Mouse (Mus musculus): ENCODE results near the gene Srl. TPM values are rescaled to one million over a fixed set of nuclear protein-coding genes. Genes with fewer than 3 reads are reported as not detected.
"Not testable (repeated sequence)": the region's sequence is repeated elsewhere in the genome, so short reads cannot be mapped to it uniquely, and the experiment has no call there.

Gene Srl
- polyA plus RNA-seq, 1 experiment, result 11.4 TPM

- no peaks in the 10 kb centered on the region for H3K79me3 ChIP-seq (ENCODE audit: low read depth)
- TF ChIP-seq CTCF (IDR thresholded peaks at IDR 0.05; ENCODE audit: control insufficient read depth, insufficient read depth, insufficient read length), result no peak
- TF ChIP-seq USF1 (IDR thresholded peaks at IDR 0.05; ENCODE audit: low read depth), result no peak
- TF ChIP-seq MYOD1 (IDR thresholded peaks at IDR 0.05; ENCODE audit: control insufficient read depth, insufficient read length, low read depth), result no peak
- no peak for TF ChIP-seq MYOG (IDR thresholded peaks at IDR 0.05; ENCODE audit: control insufficient read depth, extremely low read depth, insufficient read length)
- no peak for TF ChIP-seq CEBPB (IDR thresholded peaks at IDR 0.05; ENCODE audit: low read depth)
- no peak for TF ChIP-seq FOSL1 (IDR thresholded peaks at IDR 0.05; ENCODE audit: insufficient read depth, low read length, poor library complexity, severe bottlenecking)
- no peak for TF ChIP-seq MAX (IDR thresholded peaks at IDR 0.05)
- H3K27me3 ChIP-seq (ENCODE audit: control insufficient read depth, insufficient read depth, insufficient read length), result no peaks in the 10 kb centered on the region
- H3ac ChIP-seq (ENCODE audit: control insufficient read depth, insufficient read length, low read depth), result peak overlapping the region; percentile 49
- peak overlapping the region; percentile 12 for H3K4me3 ChIP-seq (ENCODE audit: insufficient read depth, poor library complexity, severe bottlenecking)
- no peaks in the 10 kb centered on the region for H3K36me3 ChIP-seq (ENCODE audit: control insufficient read depth, insufficient read depth)
- no peaks in the 10 kb centered on the region for H3K79me2 ChIP-seq (ENCODE audit: control insufficient read depth, insufficient read depth)
These were observed 44.3 kb upstream of the Srl start for GRCm38 (mm10) chr16:4585642-4586530.

DNA sequence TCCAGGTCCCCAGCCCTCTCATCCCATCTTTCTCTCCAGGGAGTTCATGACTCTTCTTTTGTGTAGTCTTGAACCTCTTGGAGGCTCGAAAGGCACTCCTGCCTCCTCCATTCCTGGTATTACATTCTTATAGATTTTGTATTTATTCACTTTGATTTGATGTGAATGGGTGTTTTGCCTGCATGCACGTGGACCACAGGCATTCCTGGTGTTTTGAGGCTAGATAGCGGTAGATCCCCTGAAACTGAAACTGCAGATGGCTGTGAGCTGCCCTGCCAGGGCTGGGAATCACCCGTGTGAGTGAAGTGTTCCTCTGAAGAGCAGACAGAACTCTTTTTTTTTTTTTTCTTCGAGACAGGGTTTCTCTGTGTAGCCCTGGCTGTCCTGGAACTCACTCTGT lies 42.8 kb upstream of the Srl start:
- no peak for TF ChIP-seq MAX (IDR thresholded peaks at IDR 0.05)
- no peak for TF ChIP-seq CTCF (IDR thresholded peaks at IDR 0.05; ENCODE audit: control insufficient read depth, insufficient read depth, insufficient read length)
- TF ChIP-seq USF1 (IDR thresholded peaks at IDR 0.05; ENCODE audit: low read depth), result no peak
- no peak for TF ChIP-seq MYOD1 (IDR thresholded peaks at IDR 0.05; ENCODE audit: control insufficient read depth, insufficient read length, low read depth)
- no peak for TF ChIP-seq CEBPB (IDR thresholded peaks at IDR 0.05; ENCODE audit: low read depth)
- no peak for TF ChIP-seq FOSL1 (IDR thresholded peaks at IDR 0.05; ENCODE audit: insufficient read depth, low read length, poor library complexity, severe bottlenecking)
- no peak for TF ChIP-seq MYOG (IDR thresholded peaks at IDR 0.05; ENCODE audit: control insufficient read depth, extremely low read depth, insufficient read length)
- no peak overlapping the region for H3ac ChIP-seq (ENCODE audit: control insufficient read depth, insufficient read length, low read depth)

GRCm38 (mm10) chr16:4583807-4584206 lies 42.2 kb upstream of the Srl start:
- H3K36me3 ChIP-seq (ENCODE audit: control insufficient read depth, insufficient read depth), result no peaks in the 10 kb centered on the region
- TF ChIP-seq MYOD1 (IDR thresholded peaks at IDR 0.05; ENCODE audit: control insufficient read depth, insufficient read length, low read depth) (no peak), MAX (IDR thresholded peaks at IDR 0.05) (no peak), MYOG (IDR thresholded peaks at IDR 0.05; ENCODE audit: control insufficient read depth, extremely low read depth, insufficient read length) (no peak), CEBPB (IDR thresholded peaks at IDR 0.05; ENCODE audit: low read depth) (no peak), CTCF (IDR thresholded peaks at IDR 0.05; ENCODE audit: control insufficient read depth, insufficient read depth, insufficient read length) (no peak), USF1 (IDR thresholded peaks at IDR 0.05; ENCODE audit: low read depth) (no peak), FOSL1 (IDR thresholded peaks at IDR 0.05; ENCODE audit: insufficient read depth, low read length, poor library complexity, severe bottlenecking) (no peak)
- no peak overlapping the region for H3K4me3 ChIP-seq (ENCODE audit: insufficient read depth, poor library complexity, severe bottlenecking)
- H3K27me3 ChIP-seq (ENCODE audit: control insufficient read depth, insufficient read depth, insufficient read length), result no peaks in the 10 kb centered on the region
- no peaks in the 10 kb centered on the region for H3K79me3 ChIP-seq (ENCODE audit: low read depth)
- H3ac ChIP-seq (ENCODE audit: control insufficient read depth, insufficient read length, low read depth), result no peak overlapping the region
- H3K79me2 ChIP-seq (ENCODE audit: control insufficient read depth, insufficient read depth), result no peaks in the 10 kb centered on the region

More for the DNA sequence above, 42.8 kb upstream of the Srl start:
- H3K27me3 ChIP-seq (ENCODE audit: control insufficient read depth, insufficient read depth, insufficient read length), result no peaks in the 10 kb centered on the region
- no peaks in the 10 kb centered on the region for H3K79me2 ChIP-seq (ENCODE audit: control insufficient read depth, insufficient read depth)
- H3K79me3 ChIP-seq (ENCODE audit: low read depth), result no peaks in the 10 kb centered on the region
- no peak overlapping the region for H3K4me3 ChIP-seq (ENCODE audit: insufficient read depth, poor library complexity, severe bottlenecking)
- no peaks in the 10 kb centered on the region for H3K36me3 ChIP-seq (ENCODE audit: control insufficient read depth, insufficient read depth)

- H3ac ChIP-seq (ENCODE audit: control insufficient read depth, insufficient read length, low read depth); H3K79me2 ChIP-seq (ENCODE audit: control insufficient read depth, insufficient read depth); H3K79me3 ChIP-seq (ENCODE audit: low read depth); H3K27me3 ChIP-seq (ENCODE audit: control insufficient read depth, insufficient read depth, insufficient read length); H3K36me3 ChIP-seq (ENCODE audit: control insufficient read depth, insufficient read depth); H3K4me3 ChIP-seq (ENCODE audit: insufficient read depth, poor library complexity, severe bottlenecking): not testable (repeated sequence)
These were observed 39.6 kb upstream of the Srl start for GRCm38 (mm10) chr16:4581179-4581578.

GRCm38 (mm10) chr16:4578630-4579029 lies 37.0 kb upstream of the Srl start:
- Histone ChIP-seq H3ac (ENCODE audit: control insufficient read depth, insufficient read length, low read depth) (no peak overlapping the region), H3K27me3 (ENCODE audit: control insufficient read depth, insufficient read depth, insufficient read length) (no peaks in the 10 kb centered on the region), H3K79me2 (ENCODE audit: control insufficient read depth, insufficient read depth) (no peaks in the 10 kb centered on the region), H3K4me3 (ENCODE audit: insufficient read depth, poor library complexity, severe bottlenecking) (no peak overlapping the region), H3K36me3 (ENCODE audit: control insufficient read depth, insufficient read depth) (no peaks in the 10 kb centered on the region), H3K79me3 (ENCODE audit: low read depth) (no peaks in the 10 kb centered on the region)
- no peak for TF ChIP-seq USF1 (IDR thresholded peaks at IDR 0.05; ENCODE audit: low read depth)
- TF ChIP-seq CTCF (IDR thresholded peaks at IDR 0.05; ENCODE audit: control insufficient read depth, insufficient read depth, insufficient read length), result no peak
- TF ChIP-seq MYOG (IDR thresholded peaks at IDR 0.05; ENCODE audit: control insufficient read depth, extremely low read depth, insufficient read length), result no peak
- TF ChIP-seq FOSL1 (IDR thresholded peaks at IDR 0.05; ENCODE audit: insufficient read depth, low read length, poor library complexity, severe bottlenecking), result no peak
- no peak for TF ChIP-seq CEBPB (IDR thresholded peaks at IDR 0.05; ENCODE audit: low read depth)
- no peak for TF ChIP-seq MYOD1 (IDR thresholded peaks at IDR 0.05; ENCODE audit: control insufficient read depth, insufficient read length, low read depth)
- TF ChIP-seq MAX (IDR thresholded peaks at IDR 0.05), result no peak

DNA sequence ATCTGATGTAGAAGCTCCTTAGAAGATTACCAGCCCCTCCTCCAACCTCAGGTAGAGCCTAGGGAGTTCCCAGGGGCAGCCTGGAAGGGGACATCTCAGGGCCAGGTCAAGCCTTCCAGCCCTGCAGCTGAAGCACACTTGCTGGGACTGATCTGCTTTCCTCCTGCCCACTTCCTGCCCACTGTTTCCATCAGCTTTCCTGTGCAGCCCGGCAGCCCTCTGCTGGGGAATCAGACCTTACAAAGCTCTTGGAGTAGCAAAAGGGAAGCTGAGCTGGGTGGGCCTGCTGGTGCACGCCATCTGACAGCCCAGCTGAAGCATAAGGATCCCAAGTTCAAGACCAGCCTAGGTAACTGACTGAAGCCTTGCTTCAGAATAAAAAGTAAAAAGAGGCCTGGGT lies 35.3 kb upstream of the Srl start:
- no peak for TF ChIP-seq FOSL1 (IDR thresholded peaks at IDR 0.05; ENCODE audit: insufficient read depth, low read length, poor library complexity, severe bottlenecking)
- no peak for TF ChIP-seq MAX (IDR thresholded peaks at IDR 0.05)
- TF ChIP-seq MYOG (IDR thresholded peaks at IDR 0.05; ENCODE audit: control insufficient read depth, extremely low read depth, insufficient read length), result no peak
- Histone ChIP-seq H3K79me2 (ENCODE audit: control insufficient read depth, insufficient read depth) (no peaks in the 10 kb centered on the region), H3K27me3 (ENCODE audit: control insufficient read depth, insufficient read depth, insufficient read length) (no peaks in the 10 kb centered on the region), H3K79me3 (ENCODE audit: low read depth) (no peaks in the 10 kb centered on the region), H3K36me3 (ENCODE audit: control insufficient read depth, insufficient read depth) (no peaks in the 10 kb centered on the region), H3ac (ENCODE audit: control insufficient read depth, insufficient read length, low read depth) (no peak overlapping the region), H3K4me3 (ENCODE audit: insufficient read depth, poor library complexity, severe bottlenecking) (no peak overlapping the region)
